Mouse (Mus musculus) forebrain, embryonic 11.5 days (tissue): Measurements from ENCODE around the gene Pin1. TPM values are rescaled to one million over a fixed set of nuclear protein-coding genes. Genes with fewer than 3 reads are reported as not detected.

Source experiments
- ATAC-seq: fragments of 200-750 bp; cut with Nextera tagmentation; replicated peaks from 2 replicates; pipeline ENCODE4 v1.8.0; 2017; ENCODE audit warnings: moderate TSS enrichment; ENCODE audit not compliant: low FRiP score
- DNase-seq: peaks from one replicate; pipeline ENCODE4 v3.0.0-alpha.2; 2017; ENCODE audit warnings: low spot score
- H3K27ac ChIP-seq: fragments of 300-500 bp; sonication (generic); 2 replicates; pipeline ENCODE4 v1.5.1; 2014; ENCODE audit warnings: low read depth, low read length
- H3K27me3 ChIP-seq: fragments of 300-500 bp; sonication (generic); 2 replicates; pipeline ENCODE4 v1.6.1; 2014; ENCODE audit warnings: mild to moderate bottlenecking, low read length, mixed read lengths; ENCODE audit not compliant: control insufficient read depth, insufficient read depth
- H3K36me3 ChIP-seq: fragments of 300-500 bp; sonication (generic); 2 replicates; pipeline ENCODE4 v1.6.1; 2014; ENCODE audit warnings: mild to moderate bottlenecking, low read length, moderate library complexity, mixed read lengths; ENCODE audit not compliant: control insufficient read depth, insufficient read depth
- H3K4me1 ChIP-seq: fragments of 300-500 bp; sonication (generic); replicated peaks from 2 replicates; pipeline ENCODE4 v1.6.1; 2014; ENCODE audit warnings: low read length, mixed read lengths; ENCODE audit not compliant: control insufficient read depth, insufficient read depth
- H3K4me2 ChIP-seq: fragments of 300-500 bp; sonication (generic); 2 replicates; pipeline ENCODE4 v1.6.1; 2014; ENCODE audit warnings: low read depth, mild to moderate bottlenecking, low read length, moderate library complexity, mixed read lengths; ENCODE audit not compliant: severe bottlenecking
- H3K4me3 ChIP-seq: fragments of 300-500 bp; sonication (generic); 2 replicates; pipeline ENCODE4 v1.5.1; 2014; ENCODE audit warnings: low read depth, low read length
- H3K9ac ChIP-seq: fragments of 300-500 bp; sonication (generic); 2 replicates; pipeline ENCODE4 v1.6.1; 2014; ENCODE audit warnings: low read length
- H3K9me3 ChIP-seq: fragments of 300-500 bp; sonication (generic); 2 replicates; pipeline ENCODE4 v1.6.1; 2016; ENCODE audit warnings: low read length, mixed read lengths; ENCODE audit not compliant: control insufficient read depth
- WGBS: fragments of 180-500 bp; shearing (Covaris S2); extraction: QIAGEN DNeasy Blood & Tissue Kit; methylation state at CpG from one replicate; pipeline ENCODE4 v1.1.7; 2014; 5-methylcytosine and 5-hydroxymethylcytosine counted together
- polyA plus RNA-seq: library from polyadenylated mRNA; unstranded; fragments of >200 nt; fragmentation: Nextera tagmentation; extraction: Ambion mirVana; gene quantifications from 2 replicates; pipeline ENCODE4 v1.2.1, GENCODE M21; 2014

Gene Pin1
- polyA plus RNA-seq, 1 experiment from 2014 or later = 63.0 TPM

- Histone ChIP-seq H3K4me3 (no peak overlapping the region), H3K36me3 (no peaks in the 10 kb centered on the region), H3K27ac (no peak overlapping the region), H3K4me1 (no peaks in the 10 kb centered on the region; the same call in 1 of the 2 replicates), H3K9ac (no peak overlapping the region), H3K9me3 (no peaks in the 10 kb centered on the region), H3K27me3 (no peaks in the 10 kb centered on the region), H3K4me2 (no peak overlapping the region)
- ATAC-seq (no peak), DNase-seq (no peak)
- WGBS = 75% methylated on average over 7 of the region's 7 CpGs
These were observed 63.4 kb downstream of the Pin1 start for GRCm38 (mm10) chr9:20715332-20715731.

Other genes starting within 250 kb of the Pin1 start
- gene Zfp26, start 191.9 kb upstream of the Pin1 start, polyA plus RNA-seq = 29.9 and 32.3 TPM in 2 replicates
- 29.1 and 35.4 TPM in 2 replicates for gene Zfp426, start 159.3 kb upstream of the Pin1 start, polyA plus RNA-seq
- 142 and 161 TPM in 2 replicates for gene Zfp266, start 130.7 kb upstream of the Pin1 start, polyA plus RNA-seq
- 22.2 and 24.4 TPM in 2 replicates for gene Zfp846, start 70.8 kb upstream of the Pin1 start, polyA plus RNA-seq
- gene Ubl5, start 9.2 kb upstream of the Pin1 start, polyA plus RNA-seq = 350 and 401 TPM in 2 replicates
- 13.1 and 14.8 TPM in 2 replicates for gene Fbxl12, start 7.3 kb upstream of the Pin1 start, polyA plus RNA-seq
- gene Olfm2, start 94.3 kb downstream of the Pin1 start, polyA plus RNA-seq = 15.4 and 19.8 TPM in 2 replicates
- gene Col5a3, start 163.0 kb downstream of the Pin1 start, polyA plus RNA-seq = 0.52 and 0.59 TPM in 2 replicates
- not detected in 2 replicates for gene Rdh8, start 166.4 kb downstream of the Pin1 start, polyA plus RNA-seq
- gene A230050P20Rik, start 216.5 kb downstream of the Pin1 start, polyA plus RNA-seq = 1.3 and 1.6 TPM in 2 replicates
- gene Angptl6, start 227.6 kb downstream of the Pin1 start, polyA plus RNA-seq = 4.3 and 5.3 TPM in 2 replicates
- gene Ppan, start 236.1 kb downstream of the Pin1 start, polyA plus RNA-seq = 71.2 and 75.1 TPM in 2 replicates
- gene Eif3g, start 246.5 kb downstream of the Pin1 start, polyA plus RNA-seq = 334 and 367 TPM in 2 replicates